Mouse (Mus musculus) G1E (cell line): ENCODE measurements around the gene Efcab9. TPM values are rescaled to one million over a fixed set of nuclear protein-coding genes. Genes with fewer than 3 reads are reported as not detected.

ENCODE experiments used
- ATAC-seq: 2 replicates; pipeline ENCODE4 v1.8.0; 2016; ENCODE audit warnings: mild to moderate bottlenecking; ENCODE audit not compliant: insufficient number of reproducible peaks, poor library complexity, low FRiP score, severe bottlenecking; ENCODE audit errors: extremely low read depth
- DNase-seq: peaks from one replicate; pipeline ENCODE4 v3.0.0; 2012; ENCODE audit warnings: low spot score
- H3K27me3 ChIP-seq: 2 replicates; pipeline ENCODE4 v1.6.1; 2012; ENCODE audit warnings: mild to moderate bottlenecking, low read length, inconsistent platforms; ENCODE audit not compliant: insufficient read depth
- H3K36me3 ChIP-seq: replicated peaks from 2 replicates; pipeline ENCODE3; 2012; ENCODE audit warnings: mild to moderate bottlenecking, inconsistent platforms
- H3K4me1 ChIP-seq: 2 replicates; pipeline ENCODE4 v1.6.1; 2012; ENCODE audit warnings: low read depth, low read length, inconsistent platforms, mixed read lengths; ENCODE audit not compliant: insufficient read depth
- H3K4me3 ChIP-seq: 2 replicates; pipeline ENCODE4 v1.5.1; 2012; ENCODE audit warnings: low read depth, mild to moderate bottlenecking, inconsistent platforms, low read length, moderate library complexity, mixed read lengths
- H3K9me3 ChIP-seq: replicated peaks from 2 replicates; pipeline ENCODE4 v1.6.1; 2012; ENCODE audit warnings: inconsistent platforms
- CTCF ChIP-seq: IDR thresholded peaks from 2 replicates; pipeline ENCODE4 v1.5.1; 2012; ENCODE audit warnings: low read depth, low read length, inconsistent platforms, mixed read lengths
- GATA1 ChIP-seq: IDR thresholded peaks from 2 replicates; pipeline ENCODE4 v1.6.1; 2012; ENCODE audit warnings: borderline replicate concordance, low read length, inconsistent platforms, mixed read lengths
- GATA2 ChIP-seq: IDR thresholded peaks from 2 replicates; pipeline ENCODE4 v1.6.1; 2012; ENCODE audit warnings: low read depth, low read length, inconsistent platforms, borderline replicate concordance
- POLR2AphosphoS5 ChIP-seq: IDR thresholded peaks from 2 replicates; pipeline ENCODE4 v1.6.1; 2012; ENCODE audit warnings: low read depth, low read length, inconsistent platforms; ENCODE audit not compliant: insufficient replicate concordance
- TAL1 ChIP-seq: conservative IDR thresholded peaks from 2 replicates; pipeline ENCODE4 v1.6.1; 2012; ENCODE audit warnings: low read depth, low read length, inconsistent platforms, mixed read lengths
- polyA plus RNA-seq: library from polyadenylated mRNA; stranded (reverse); fragments of >175 nt; gene quantifications from 2 replicates; pipeline ENCODE4 v1.2.3, GENCODE M21; 2012
- total RNA-seq, 2 experiments: library from RNA; stranded (forward) in 1 of 2; stranded (reverse) in 1 of 2; fragments of 200-1000 nt in 1 of 2; fragments of >200 nt in 1 of 2; fragmentation: Nextera tagmentation in 1 of 2; gene quantifications; 2 replicates each; pipeline ENCODE4 v1.2.3; 2014 to 2017

Efcab9 gene
- total and polyA plus RNA-seq, 3 experiments: 1.4 to 5.5 TPM; not detected in 1

DNA sequence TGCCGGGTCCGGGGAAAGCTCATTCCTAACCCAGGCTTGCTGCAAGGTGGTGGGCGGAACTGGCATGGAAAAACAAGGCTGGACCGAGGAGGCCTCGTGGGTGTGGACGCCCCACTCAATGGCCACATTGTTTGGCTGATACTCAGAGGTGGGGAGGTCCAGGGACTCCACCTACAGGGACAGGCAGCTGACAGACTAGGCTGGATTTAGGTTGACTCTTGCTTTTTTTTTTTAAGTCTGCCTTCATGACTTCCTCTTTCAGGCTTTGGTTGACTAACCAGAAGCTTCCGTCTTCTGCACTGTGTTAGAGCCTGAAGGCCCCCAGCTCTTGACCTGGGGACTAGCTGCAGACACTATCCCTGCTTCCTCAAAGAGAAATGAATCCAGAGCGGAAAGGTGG, 33.2 kb upstream of the Efcab9 start:
- ATAC-seq: peak; percentile 66
- peaks cover 53% of the 10 kb centered on the region for H3K36me3 ChIP-seq
- H3K9me3 ChIP-seq: no peaks in the 10 kb centered on the region
- no peaks in the 10 kb centered on the region for H3K27me3 ChIP-seq
- peaks cover 65% of the 10 kb centered on the region for H3K4me1 ChIP-seq
- TF ChIP-seq POLR2AphosphoS5: no peak
- no peak for TF ChIP-seq CTCF
- no peak for TF ChIP-seq GATA1
- TF ChIP-seq TAL1: no peak
- peak; percentile 53 for DNase-seq
- peak overlapping the region; percentile 28; the same call in 1 of the 2 replicates for H3K4me3 ChIP-seq

DNA sequence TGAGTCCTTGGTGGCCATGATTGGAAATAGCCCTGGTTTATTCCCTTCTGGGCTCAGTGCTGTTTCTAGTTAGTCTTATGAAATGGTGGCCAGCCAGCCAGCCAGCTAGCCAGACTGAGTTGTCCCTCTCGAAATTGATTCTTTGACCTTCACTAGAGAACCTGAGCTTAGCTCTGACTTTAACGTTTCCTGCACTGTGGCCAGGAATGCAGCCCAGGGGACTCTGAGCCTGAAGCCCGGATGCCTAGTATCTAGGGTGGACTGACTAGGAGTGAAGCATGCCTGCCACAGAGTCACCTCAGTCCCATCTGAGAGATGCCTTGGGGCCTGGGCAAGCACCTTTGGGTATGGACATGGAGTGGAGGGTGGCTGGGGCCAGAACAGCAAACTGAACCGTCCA, 32.7 kb upstream of the Efcab9 start:
- no peak for DNase-seq
- peaks cover 65% of the 10 kb centered on the region for H3K4me1 ChIP-seq
- H3K27me3 ChIP-seq: no peaks in the 10 kb centered on the region
- H3K4me3 ChIP-seq: peak overlapping the region; percentile 28; the same call in 1 of the 2 replicates
- no peaks in the 10 kb centered on the region for H3K9me3 ChIP-seq
- no peak for ATAC-seq
- TF ChIP-seq CTCF (no peak), GATA2 (no peak), GATA1 (no peak), POLR2AphosphoS5 (no peak), TAL1 (no peak)
- H3K36me3 ChIP-seq: peaks cover 54% of the 10 kb centered on the region

DNA sequence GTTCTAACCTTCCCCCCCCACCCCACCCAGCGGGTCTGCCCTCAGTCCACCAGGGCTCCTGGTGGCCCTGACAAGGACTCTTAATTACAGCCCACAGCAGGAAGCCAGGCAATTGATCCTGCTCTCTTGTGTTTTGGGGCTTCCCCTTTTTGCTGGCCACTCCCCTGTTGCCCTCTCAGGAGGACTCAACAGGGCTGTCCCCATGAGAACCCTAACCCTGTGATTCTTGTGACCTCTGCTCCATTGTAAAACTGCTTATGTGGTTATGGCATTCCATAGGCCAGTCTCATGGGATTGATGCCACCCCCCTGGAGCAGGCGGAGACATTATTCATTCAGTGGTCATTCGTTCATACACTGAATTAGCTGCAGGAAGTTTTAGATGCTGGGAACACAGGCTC, 31.8 kb upstream of the Efcab9 start:
- peak; percentile 59 for ATAC-seq

DNA sequence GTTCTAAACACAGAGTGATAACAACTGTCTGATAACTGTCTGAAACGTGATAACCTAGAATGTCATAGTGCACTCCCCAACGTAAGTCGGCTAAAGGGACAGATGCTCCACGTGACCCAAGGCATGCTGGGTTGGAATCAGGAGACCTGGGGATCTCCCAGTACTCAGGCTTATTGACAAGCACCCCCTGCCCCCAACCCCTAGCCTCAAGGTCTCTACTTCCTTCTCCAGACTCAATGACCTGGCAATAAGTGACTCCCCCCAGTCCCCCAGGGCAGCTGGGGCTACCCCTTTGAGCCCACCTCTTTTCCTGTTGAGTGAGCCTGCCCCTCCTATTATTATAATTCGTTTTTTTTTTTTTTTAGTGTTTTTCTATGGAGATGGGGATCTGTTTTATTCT, 30.8 kb upstream of the Efcab9 start:
- Histone ChIP-seq H3K4me3 (no peak overlapping the region), H3K9me3 (no peaks in the 10 kb centered on the region), H3K27me3 (no peaks in the 10 kb centered on the region), H3K4me1 (peaks cover 69% of the 10 kb centered on the region), H3K36me3 (peaks cover 52% of the 10 kb centered on the region)
- no peak for TF ChIP-seq GATA2
- no peak for TF ChIP-seq TAL1
- no peak for TF ChIP-seq GATA1
- TF ChIP-seq POLR2AphosphoS5: no peak
- no peak for TF ChIP-seq CTCF
- ATAC-seq: no peak
- DNase-seq: no peak

More for the DNA sequence above, 31.8 kb upstream of the Efcab9 start:
- Histone ChIP-seq H3K9me3 (no peaks in the 10 kb centered on the region), H3K27me3 (no peaks in the 10 kb centered on the region), H3K36me3 (peaks cover 53% of the 10 kb centered on the region), H3K4me3 (no peak overlapping the region), H3K4me1 (peaks cover 66% of the 10 kb centered on the region)
- peak; percentile 81 for DNase-seq
- TF ChIP-seq TAL1 (no peak), GATA1 (no peak), POLR2AphosphoS5 (no peak), CTCF (no peak), GATA2 (no peak)

DNA sequence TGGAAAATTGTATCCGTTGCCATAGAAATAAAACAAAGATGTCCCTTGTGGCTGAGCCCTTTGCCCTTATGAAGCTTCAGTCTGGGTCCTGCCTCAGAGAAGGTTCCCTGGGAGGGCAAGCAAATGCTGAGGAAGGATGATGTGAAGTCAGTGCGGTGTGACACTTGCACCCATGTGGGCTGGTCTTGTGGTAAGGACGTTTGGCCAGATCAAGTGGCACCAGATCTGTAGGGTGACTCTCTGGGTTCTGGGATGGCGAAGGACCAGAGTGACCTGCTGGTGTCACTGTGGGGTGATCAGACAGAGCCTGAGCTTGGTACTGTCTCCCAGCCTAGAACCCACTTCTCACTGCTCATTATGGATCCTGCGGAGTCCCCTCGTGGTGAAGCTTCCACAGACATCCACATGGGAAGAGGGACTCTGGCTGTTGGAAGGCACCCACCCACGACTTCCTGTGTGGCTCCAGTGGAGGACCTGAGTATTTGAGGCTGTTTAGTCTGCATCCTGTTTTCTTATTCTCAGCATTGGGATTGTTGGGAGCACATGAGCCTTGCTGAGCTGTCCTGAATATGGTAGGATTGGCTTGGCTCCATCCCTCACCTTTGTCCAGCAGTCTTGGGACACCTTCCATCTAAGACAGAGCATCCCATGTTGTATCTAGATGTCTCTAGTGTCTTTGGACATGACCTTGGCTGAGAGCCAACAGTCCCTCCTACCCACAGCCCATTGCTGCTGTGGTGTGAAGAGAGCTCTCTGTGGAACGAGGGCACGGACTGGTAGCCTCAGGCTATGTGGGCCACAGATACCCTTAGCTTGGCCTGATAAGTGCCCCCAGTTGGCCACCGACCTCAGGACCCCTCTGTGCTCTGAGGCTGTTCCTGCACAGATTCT, 29.8 kb upstream of the Efcab9 start:
- H3K9me3 ChIP-seq: no peaks in the 10 kb centered on the region
- ATAC-seq (no peak), DNase-seq (no peak)
- H3K27me3 ChIP-seq: no peaks in the 10 kb centered on the region
- no peak for TF ChIP-seq POLR2AphosphoS5
- TF ChIP-seq CTCF: no peak
- H3K4me1 ChIP-seq: peaks cover 62% of the 10 kb centered on the region
- H3K36me3 ChIP-seq: peaks cover 49% of the 10 kb centered on the region
- H3K4me3 ChIP-seq: no peak overlapping the region

DNA sequence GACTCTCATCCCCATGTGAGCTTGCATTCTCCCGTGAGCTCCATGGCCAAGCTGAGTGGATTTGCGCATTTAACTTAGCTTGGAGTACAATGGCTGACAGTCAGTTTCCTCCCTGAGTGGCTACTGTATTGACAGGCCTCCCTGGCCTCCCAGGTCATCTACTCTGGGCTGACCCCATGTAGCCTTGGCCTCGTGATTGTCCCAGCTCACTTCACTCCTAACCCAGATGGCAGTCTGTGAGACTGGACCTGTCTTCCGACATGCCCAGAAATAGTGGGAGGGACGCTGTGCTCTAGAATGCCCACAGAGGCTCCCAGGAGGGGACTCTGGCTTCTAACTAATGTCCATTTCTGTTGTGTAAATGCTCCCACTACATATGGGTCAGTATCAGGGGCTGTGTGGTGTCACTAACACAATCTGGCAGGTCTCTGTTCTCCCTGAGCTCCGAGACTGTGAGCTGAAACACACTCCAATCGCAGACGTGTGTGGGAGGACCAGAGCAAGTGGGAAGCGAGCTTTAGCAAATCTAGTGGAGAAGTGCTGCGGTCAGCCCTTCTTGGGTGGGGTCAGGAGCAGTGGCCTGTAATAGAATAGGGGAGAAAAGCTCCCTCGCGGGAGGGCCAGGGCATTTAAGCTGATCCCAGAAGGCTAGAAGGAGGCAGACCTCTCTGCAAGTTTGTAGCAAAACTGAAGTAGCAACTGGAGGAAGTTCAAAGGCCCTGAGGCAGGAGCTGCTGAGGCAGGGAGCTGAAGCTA, 28.3 kb upstream of the Efcab9 start:
- no peaks in the 10 kb centered on the region for H3K27me3 ChIP-seq
- H3K9me3 ChIP-seq: no peaks in the 10 kb centered on the region
- DNase-seq (no peak), ATAC-seq (no peak)
- peaks cover 50% of the 10 kb centered on the region for H3K36me3 ChIP-seq
- H3K4me3 ChIP-seq: no peak overlapping the region
- TF ChIP-seq POLR2AphosphoS5 (no peak), CTCF (no peak), TAL1 (no peak), GATA2 (no peak), GATA1 (no peak)
- peaks cover 51% of the 10 kb centered on the region for H3K4me1 ChIP-seq
